Mouse (Mus musculus) adrenal gland, adult 18-20 months (tissue): ENCODE measurements around the gene Anapc7. TPM values are rescaled to one million over a fixed set of nuclear protein-coding genes. Genes with fewer than 3 reads are reported as not detected.

Source experiments
- DNase-seq, 2 experiments: peaks; one replicate each; pipeline ENCODE4 v3.0.0; 2021 to 2022; ENCODE audit warnings: low spot score in 2 of 2
- long read RNA-seq, 2 experiments: library from polyadenylated mRNA; stranded (forward); transcript quantifications; one replicate each; pipeline ENCODE4 v2.0.0; 2021
- total RNA-seq, 2 experiments: library from RNA; stranded (reverse); gene quantifications; 1 replicate in 1 of 2; 2 replicates in 1 of 2; pipeline ENCODE4 v1.2.3; 2021

Gene Anapc7
- total RNA-seq, result 10 to 100 TPM; 42.2 to 51.8 TPM
- long read RNA-seq, experiment 1, transcript Anapc7-201 (11 exons, 2,751 nt), result major isoform, 53 of 61 reads
- long read RNA-seq, experiment 1, partial matches to known transcripts, result 2 of 61 reads
- long read RNA-seq, experiment 1, other reads (novel, unspliced or antisense), result 6 of 61 reads
- long read RNA-seq, experiment 2, transcript Anapc7-201 (11 exons, 2,751 nt), result major isoform, 143 of 169 reads
- long read RNA-seq, experiment 2, partial matches to known transcripts, result 13 of 169 reads
- long read RNA-seq, experiment 2, other reads (novel, unspliced or antisense), result 10 of 169 reads

GRCm38 (mm10) chr5:122421271-122422068 lies at the start of gene Anapc7:
Gene Anapc7, plus strand, starts transcription at chr5:122421693.
- no peak for DNase-seq

DNA sequence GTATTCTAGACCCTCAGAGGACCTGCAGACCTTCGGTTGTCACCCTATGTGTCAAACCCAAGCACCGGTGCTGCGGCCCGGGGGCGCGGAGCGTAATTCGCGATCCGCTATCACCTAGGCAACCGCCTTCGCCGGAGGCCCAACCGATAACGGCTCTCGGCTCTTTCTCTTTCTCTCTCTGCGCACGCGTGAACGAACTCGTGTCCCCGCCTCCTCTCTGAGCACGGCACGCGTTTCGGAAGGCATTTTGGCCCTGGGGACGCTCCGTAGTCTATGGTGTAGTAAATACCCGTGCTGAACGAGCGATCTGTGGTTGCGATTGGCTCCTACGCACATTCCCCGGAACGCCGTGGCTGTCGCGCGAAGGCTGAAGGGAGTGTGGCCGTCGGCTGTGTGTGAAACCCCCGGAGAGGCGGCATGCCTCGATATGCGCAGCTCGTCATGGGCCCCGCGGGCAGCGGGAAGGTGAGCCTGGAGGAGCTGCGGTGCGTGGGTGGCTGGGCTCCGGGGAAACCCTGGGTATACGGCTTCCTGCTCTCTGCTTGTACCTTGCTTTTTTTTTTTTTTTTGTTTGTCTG lies 49.2 kb upstream of the Anapc7 start, which contains the start of gene Fam216a:
Fam216a (minus strand) TSS at position 173 of the 578 bp plus-strand sequence.
- DNase-seq, result peak; percentile 99

DNA sequence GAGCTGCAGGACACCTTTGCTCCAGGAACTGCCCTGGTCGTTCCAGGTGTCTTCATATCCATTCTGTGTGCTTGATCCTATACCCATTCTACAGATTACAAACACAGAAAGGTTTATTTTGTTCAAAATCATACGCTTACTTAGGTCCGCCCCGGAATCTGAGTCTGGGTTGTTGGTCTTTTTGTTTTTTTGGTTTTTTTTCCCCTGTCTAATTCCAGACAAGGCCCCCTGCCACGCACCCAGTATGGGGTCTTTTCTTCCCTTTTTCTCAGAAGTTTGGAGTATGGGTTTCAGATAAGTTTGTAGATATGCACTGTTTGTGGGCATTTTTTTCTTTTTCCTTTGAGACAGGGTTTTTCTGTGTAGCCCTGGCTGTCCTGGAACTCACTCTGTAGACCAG lies 48.6 kb upstream of the Anapc7 start:
- DNase-seq, result no peak

DNA sequence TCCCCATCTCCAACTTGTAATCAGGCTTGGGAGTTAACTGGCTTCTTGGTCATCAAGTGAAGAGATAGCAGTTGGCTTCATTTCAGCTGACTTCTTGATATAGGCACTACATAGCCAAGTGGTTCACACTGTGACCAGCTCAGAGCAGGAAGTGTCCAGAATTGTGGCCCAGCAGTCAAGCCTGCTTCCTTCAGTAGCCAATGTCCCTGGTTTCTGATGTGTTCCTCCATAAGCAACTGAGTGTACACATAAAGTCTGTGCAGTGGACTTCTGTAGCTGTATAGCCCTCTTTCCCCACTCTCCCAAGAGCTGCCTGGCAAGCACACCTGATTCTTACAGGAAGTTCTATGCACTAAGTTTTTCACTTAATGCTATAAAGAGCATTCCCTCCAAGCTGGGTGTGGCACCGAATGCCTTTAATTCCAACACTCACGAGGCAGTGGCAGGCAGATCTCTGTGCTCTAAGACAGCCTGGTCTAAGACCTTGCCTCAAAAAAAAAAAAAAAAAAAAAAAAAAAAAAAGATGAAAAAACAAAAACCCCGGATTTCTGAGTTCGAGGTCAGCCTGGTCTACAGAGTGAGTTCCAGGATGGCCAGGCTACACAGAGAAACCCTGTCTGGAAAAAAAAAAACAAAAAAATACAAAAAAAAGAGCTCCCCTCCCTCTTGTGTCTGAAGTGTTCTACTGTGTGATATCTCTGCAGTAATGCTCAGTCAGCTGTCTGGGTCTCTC lies 44.2 kb upstream of the Anapc7 start:
- DNase-seq, result no peak

- DNase-seq, result no peak
Observed at GRCm38 (mm10) chr5:122378171-122378570, 43.3 kb upstream of the Anapc7 start.

GRCm38 (mm10) chr5:122379374-122380155 lies 41.9 kb upstream of the Anapc7 start:
- DNase-seq, result peak; percentile 62 to 68

- DNase-seq, result no peak
Observed at GRCm38 (mm10) chr5:122390006-122390405, 31.5 kb upstream of the Anapc7 start.

- no peak for DNase-seq
Observed at GRCm38 (mm10) chr5:122390671-122391070, 30.8 kb upstream of the Anapc7 start.

- DNase-seq, result no peak
Observed at GRCm38 (mm10) chr5:122391178-122391785, 30.2 kb upstream of the Anapc7 start.

- peak; percentile 89 to 95 for DNase-seq
Observed at GRCm38 (mm10) chr5:122391786-122392180, 29.7 kb upstream of the Anapc7 start, which contains the start of gene Arpc3. Gene Arpc3, plus strand, starts transcription at chr5:122391878.

GRCm38 (mm10) chr5:122392227-122393004 lies 29.1 kb upstream of the Anapc7 start:
- DNase-seq, result no peak

DNA sequence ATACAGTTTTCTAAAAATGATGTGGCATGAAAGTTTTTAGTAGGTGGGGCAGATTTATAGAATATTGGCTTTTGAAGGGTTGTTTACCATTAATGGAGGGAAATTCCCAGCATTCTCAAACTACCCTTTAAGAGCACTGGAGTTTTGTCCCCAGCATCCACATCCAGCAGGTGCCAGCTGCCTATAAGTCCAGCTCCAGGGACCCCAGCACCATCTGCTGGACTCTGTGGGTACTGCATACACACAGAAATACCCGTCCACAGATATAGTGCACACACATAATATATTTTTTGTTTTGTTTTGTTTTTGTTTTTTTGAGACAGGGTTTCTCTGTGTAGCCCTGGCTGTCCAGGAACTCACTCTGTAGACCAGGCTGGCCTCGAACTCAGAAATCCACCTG lies 27.6 kb upstream of the Anapc7 start:
- DNase-seq, result peak; percentile 70 to 83

GRCm38 (mm10) chr5:122396791-122397190 lies 24.7 kb upstream of the Anapc7 start:
- no peak for DNase-seq

GRCm38 (mm10) chr5:122397495-122397894 lies 24.0 kb upstream of the Anapc7 start:
- DNase-seq, result no peak

- no peak for DNase-seq
Observed at GRCm38 (mm10) chr5:122399871-122400270, 21.6 kb upstream of the Anapc7 start.

DNA sequence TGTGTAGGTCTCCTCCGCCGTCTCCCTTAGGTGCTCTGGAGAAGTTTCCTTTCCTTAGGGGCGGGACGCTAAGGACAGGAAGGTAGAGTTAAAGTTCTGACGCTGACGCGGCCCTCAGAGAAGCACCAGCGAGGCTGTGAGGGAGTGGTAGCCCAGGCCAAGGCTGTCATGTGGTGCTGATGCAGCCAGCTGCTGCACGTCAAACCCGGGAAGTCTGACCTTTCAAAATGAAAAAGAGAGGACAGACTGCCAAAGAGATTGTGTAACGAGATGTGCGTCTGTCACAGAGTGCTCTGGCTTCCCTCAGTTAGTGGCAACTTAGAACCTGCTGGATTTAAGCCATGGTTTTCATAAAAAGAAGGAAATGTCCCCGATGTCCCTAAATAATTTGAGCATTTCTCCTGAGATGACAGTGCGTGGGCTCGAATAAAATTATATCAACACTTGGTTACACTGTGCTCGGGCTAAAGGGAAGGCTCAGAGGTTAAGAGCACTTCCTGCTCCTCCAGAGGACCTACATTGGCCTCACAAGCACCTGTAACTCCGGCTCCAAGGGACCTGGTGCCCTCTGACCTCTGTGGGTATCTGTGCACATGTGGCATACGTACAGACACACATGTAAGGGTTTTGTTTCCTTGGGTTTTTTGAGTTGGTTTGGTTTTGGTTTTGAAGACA lies 20.7 kb upstream of the Anapc7 start:
- DNase-seq, result peak; percentile 60 to 64

GRCm38 (mm10) chr5:122401303-122401640 lies 20.2 kb upstream of the Anapc7 start:
- peak; percentile 81 to 85 for DNase-seq

DNA sequence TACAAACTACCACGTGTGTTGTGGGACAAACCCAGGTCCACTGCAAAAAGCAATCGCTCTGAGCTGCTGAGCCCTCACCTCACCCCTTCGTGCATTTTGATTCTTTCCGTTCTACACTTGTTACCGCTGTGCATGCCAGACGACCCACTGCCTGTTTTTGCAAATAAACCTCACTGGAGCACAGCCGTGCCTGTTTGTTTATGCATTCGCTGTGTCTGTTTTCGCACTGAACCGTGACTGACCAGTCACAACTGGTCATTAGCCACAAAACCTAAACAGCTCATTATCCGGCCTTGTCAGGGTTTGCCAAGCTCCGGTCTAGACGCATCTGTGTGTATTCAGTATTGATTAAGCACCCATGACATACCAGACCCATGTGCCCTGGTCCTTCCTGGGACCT lies 19.3 kb upstream of the Anapc7 start:
- no peak for DNase-seq

DNA sequence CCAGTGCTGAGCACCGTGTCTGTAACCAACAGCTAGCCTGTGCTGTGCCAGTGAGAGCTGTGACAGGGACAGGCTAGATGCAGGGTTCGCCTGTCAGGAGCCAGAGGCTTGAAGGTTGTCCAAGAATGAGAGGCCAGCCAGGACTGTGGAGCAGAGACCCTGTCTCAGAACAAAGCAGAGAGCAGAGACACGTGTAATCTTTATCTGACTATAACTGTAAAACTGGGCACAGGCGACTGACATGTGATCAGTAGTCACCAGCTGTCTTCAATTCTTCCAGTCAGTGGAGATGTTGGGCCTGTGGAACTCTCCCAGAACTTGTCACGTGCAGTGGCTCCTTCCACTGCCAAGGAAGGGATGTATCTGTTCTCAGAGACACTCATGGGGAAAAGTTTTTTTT lies 18.7 kb upstream of the Anapc7 start:
- no peak for DNase-seq
